Mouse (Mus musculus) lung, adult 2 months (tissue): ENCODE data around the gene Aggf1.

Experiments
- CTCF ChIP-seq: fragments of 200-500 bp; IDR thresholded peaks from 2 replicates; pipeline ENCODE4 v1.5.1; 2011; ENCODE audit warnings: mild to moderate bottlenecking, low read length, control low read depth; ENCODE audit not compliant: insufficient read depth
- POLR2A ChIP-seq: fragments of 200-500 bp; IDR thresholded peaks from 2 replicates; pipeline ENCODE4 v1.6.1; 2011; ENCODE audit warnings: low read depth, mild to moderate bottlenecking, control low read depth, low read length, borderline replicate concordance; ENCODE audit errors: extremely low read depth

DNA sequence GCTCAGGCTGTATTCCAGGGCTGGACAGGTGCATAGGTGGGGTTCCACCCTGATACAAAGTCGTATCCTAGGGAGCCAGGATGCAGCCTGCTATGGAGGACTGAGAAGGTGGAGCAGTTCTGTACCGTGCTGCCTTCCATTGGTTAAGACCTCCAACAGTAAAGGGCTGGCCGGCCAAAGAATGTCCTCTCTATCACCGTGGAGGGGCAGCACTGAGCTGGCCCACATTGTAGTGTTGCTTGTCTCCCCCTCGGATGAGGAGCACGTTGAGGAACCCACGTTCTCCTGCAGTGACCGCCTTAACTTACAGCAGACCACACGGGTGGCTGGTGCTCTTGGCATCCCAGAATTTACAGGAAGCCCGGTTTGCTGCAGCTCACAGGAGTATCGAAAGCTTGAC is 44.6 kb downstream of the Aggf1 start:
- TF ChIP-seq CTCF (no peak), POLR2A (no peak)
